Mouse (Mus musculus) left cerebral cortex, adult 2 months (tissue): Measurements from ENCODE around the gene Tas2r131. TPM values are rescaled to one million over a fixed set of nuclear protein-coding genes. Genes with fewer than 3 reads are reported as not detected.
"Not testable (repeated sequence)": the region's sequence is repeated elsewhere in the genome, so short reads cannot be mapped to it uniquely, and the experiment has no call there.

ENCODE experiments used
- DNase-seq, 2 experiments: peaks; one replicate each; pipeline ENCODE4 v3.0.0; 2021 to 2022; ENCODE audit warnings: low spot score in 2 of 2, mixed read lengths in 1 of 2; ENCODE audit errors: extremely low spot score in 1 of 2
- H3K27ac ChIP-seq: fragments of 200-600 bp; 2 replicates; pipeline ENCODE4 v1.8.1; 2022
- H3K4me3 ChIP-seq: fragments of 200-600 bp; 2 replicates; pipeline ENCODE4 v1.8.1; 2022
- CTCF ChIP-seq: fragments of 200-600 bp; IDR thresholded peaks from 2 replicates; pipeline ENCODE4 v1.8.1; 2022; ENCODE audit warnings: antibody characterized with exemption, mild to moderate bottlenecking, moderate library complexity
- intact Hi-C: fragments of 180-260 bp; cut with DNase I; formaldehyde crosslinking; loops from one replicate; pipeline ENCODE4 v1.15.1; 2025
- long read RNA-seq, 2 experiments: library from polyadenylated mRNA; stranded (forward); transcript quantifications; one replicate each; pipeline ENCODE4 v2.0.0; 2021; ENCODE audit warnings: borderline mapping rate in 2 of 2
- total RNA-seq, 2 experiments: library from RNA; stranded (reverse); gene quantifications; 2 replicates each; pipeline ENCODE4 v1.2.3; 2021

The Tas2r131 gene
- total RNA-seq, result not detected
- long read RNA-seq, experiment 1, result 0 reads
- long read RNA-seq, experiment 2, result 0 reads

DNA sequence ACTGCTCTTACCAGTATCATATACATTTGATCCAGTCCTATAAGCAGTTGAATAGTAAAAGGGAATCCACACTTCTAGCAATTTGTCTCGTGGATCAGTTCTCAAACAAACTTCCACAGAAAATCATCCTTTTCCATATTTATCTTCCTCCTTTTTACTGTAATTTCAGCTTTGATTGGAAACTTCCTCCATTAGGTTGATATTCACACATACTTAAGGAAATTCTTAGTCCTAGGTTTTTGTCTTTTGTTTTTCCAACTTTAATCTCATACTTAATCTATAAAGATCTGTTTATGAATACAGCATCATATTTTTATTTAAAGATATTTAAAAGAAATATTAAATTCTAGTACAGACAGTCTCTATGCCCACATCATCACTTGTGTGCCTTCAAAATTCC is at the start of gene Tas2r131:
TSS of gene Tas2r131 (minus strand) at position 101 of the 400 bp plus-strand sequence.
- intact Hi-C loops, result no loop called here
- H3K4me3 ChIP-seq, result no peak within 1 kb of the TSS
- H3K27ac ChIP-seq, result no peak within 1 kb of the TSS
- TF ChIP-seq CTCF, result no peak
- no peak for DNase-seq

DNA sequence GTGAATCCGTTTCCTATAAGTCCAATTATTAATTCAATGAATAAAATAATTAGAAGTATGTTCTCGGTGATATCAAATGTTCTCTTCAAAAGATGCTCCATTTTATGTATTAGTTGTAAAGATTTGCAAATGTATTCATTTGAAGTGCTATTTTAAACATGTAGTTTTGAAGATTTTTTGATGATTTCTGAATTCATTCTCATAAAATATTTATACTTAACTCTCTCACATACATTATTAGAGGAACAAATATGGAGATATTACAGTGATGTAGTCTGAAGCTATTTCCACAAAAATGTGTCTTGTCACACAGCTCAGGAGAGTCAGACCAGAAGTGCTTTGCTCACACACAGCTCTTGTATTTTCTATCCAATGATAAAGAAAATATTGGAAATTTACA is 23.1 kb upstream of the Tas2r131 start, which contains the start of gene Tas2r109:
TSS of gene Tas2r109 (minus strand) at position 101 of the 400 bp plus-strand sequence.
- intact Hi-C loops, result loop anchor here (10.0 kb wide), 1 partner anchor 186 kb away; no protein-coding TSS in a partner anchor
- no peak for TF ChIP-seq CTCF
- Histone ChIP-seq H3K4me3 (no peak within 1 kb of the TSS), H3K27ac (no peak within 1 kb of the TSS)
- DNase-seq, result no peak

DNA sequence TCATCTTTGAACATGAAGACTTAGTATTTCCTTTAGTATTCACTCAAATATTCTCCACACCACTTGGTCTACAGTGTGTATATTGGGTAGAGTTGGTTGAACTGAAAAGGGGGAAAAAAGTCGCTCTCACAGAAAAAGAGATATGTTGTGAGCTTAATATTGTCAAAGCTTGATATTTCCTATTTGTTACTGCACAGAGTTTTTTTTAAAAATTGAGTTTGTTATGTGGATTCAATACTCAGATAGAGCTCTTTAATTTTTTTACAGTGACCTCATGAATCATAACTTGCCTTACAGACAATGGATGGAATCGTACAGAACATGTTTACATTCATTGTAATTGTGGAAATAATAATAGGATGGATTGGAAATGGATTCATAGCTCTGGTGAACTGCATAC is 6.9 kb downstream of the Tas2r131 start, which contains the start of gene Tas2r129:
TSS of gene Tas2r129 (plus strand) at position 301 of the 400 bp plus-strand sequence.
- Histone ChIP-seq H3K27ac (no peak within 1 kb of the TSS), H3K4me3 (no peak within 1 kb of the TSS)
- no peak for TF ChIP-seq CTCF
- no peak for DNase-seq
- intact Hi-C loops, result no loop called here

DNA sequence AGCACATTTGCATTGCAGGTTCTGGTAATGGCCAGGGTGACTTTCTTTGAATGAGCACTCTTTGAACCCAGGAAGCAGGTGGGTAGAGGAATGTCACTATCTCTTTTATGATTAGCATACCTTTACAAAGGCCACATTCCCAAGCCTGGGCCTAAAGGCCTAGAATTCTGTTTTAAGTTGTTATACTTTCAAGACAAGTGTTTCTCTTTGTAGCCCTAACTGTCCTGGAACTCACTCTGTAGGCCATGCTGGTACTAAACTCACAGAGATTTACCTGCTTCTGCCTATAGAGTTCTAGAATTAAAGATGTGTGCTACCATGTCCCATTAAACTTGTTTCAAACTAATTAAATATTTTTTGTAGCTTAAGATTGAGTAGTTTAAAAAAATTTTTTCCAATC is 16.3 kb downstream of the Tas2r131 start:
- H3K4me3 ChIP-seq, H3K27ac ChIP-seq, DNase-seq, intact Hi-C loops: not testable (repeated sequence)

DNA sequence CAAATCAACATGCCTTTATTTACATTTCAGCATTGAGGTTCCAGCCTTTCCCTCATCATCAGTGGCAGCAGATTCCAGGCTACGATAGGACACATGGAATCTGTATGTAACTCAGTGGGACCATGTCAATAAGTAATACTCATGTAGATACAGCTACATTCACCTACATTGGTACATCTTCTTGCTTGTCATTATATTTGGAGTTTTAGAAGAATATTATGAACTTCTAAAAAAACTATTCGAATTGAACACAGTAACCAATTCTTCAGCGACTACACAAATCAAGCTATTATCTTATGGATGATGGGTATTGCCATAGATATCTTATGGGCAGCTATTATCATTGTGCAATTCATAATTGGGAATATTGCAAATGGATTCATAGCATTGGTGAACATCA is 48.4 kb downstream of the Tas2r131 start, which contains the start of gene Tas2r125:
TSS of gene Tas2r125 (plus strand) at position 301 of the 400 bp plus-strand sequence.
- DNase-seq, result no peak
- intact Hi-C loops, result no loop called here
- no peak within 1 kb of the TSS for H3K27ac ChIP-seq
- no peak for TF ChIP-seq CTCF
- no peak within 1 kb of the TSS for H3K4me3 ChIP-seq

Other genes with a start within 250 kb of the Tas2r131 start
- not detected for gene Tas2r122, start 246.0 kb downstream of the Tas2r131 start, total RNA-seq
- not detected for gene Tas2r115, start 219.9 kb downstream of the Tas2r131 start, total RNA-seq
- not detected for gene Tas2r124, start 203.2 kb downstream of the Tas2r131 start, total RNA-seq
- gene Tas2r102, start 195.8 kb downstream of the Tas2r131 start, total RNA-seq, result not detected
- gene Tas2r136, start 179.8 kb downstream of the Tas2r131 start, total RNA-seq, result not detected
- not detected for gene Tas2r117, start 155.1 kb downstream of the Tas2r131 start, total RNA-seq
- not detected for gene Tas2r123, start 110.8 kb downstream of the Tas2r131 start, total RNA-seq
- gene Tas2r116, start 102.5 kb downstream of the Tas2r131 start, total RNA-seq, result not detected
- not detected for gene Tas2r110, start 89.9 kb downstream of the Tas2r131 start, total RNA-seq
- not detected for gene Tas2r113, start 64.9 kb downstream of the Tas2r131 start, total RNA-seq
- not detected for gene Tas2r125, start 48.3 kb downstream of the Tas2r131 start, total RNA-seq
- not detected for gene Tas2r129, start 6.8 kb downstream of the Tas2r131 start, total RNA-seq
- gene Tas2r109, start 23.0 kb upstream of the Tas2r131 start, total RNA-seq, result not detected
- gene Tas2r103, start 79.2 kb upstream of the Tas2r131 start, total RNA-seq, result not detected
- gene Tas2r140, start 97.9 kb upstream of the Tas2r131 start, total RNA-seq, result not detected
- gene Smim10l1, start 147.0 kb upstream of the Tas2r131 start, total RNA-seq, result 100 to 1,000 TPM in 1 of 2 experiments, 10 to 100 TPM in 1; 99.0 to 107 TPM